Mouse (Mus musculus) midbrain, embryonic 13.5 days (tissue): ENCODE data around the gene Irf7. TPM values are rescaled to one million over a fixed set of nuclear protein-coding genes. Genes with fewer than 3 reads are reported as not detected.

Source experiments
- ATAC-seq: fragments of 200-750 bp; cut with Nextera tagmentation; 2 replicates; pipeline ENCODE4 v1.8.0; 2017; ENCODE audit warnings: mild to moderate bottlenecking, moderate TSS enrichment, moderate library complexity
- H3K27ac ChIP-seq: fragments of 300-500 bp; sonication (generic); 2 replicates; pipeline ENCODE4 v1.5.1; 2015; ENCODE audit warnings: inconsistent platforms, mild to moderate bottlenecking, moderate library complexity
- H3K27me3 ChIP-seq: fragments of 300-500 bp; sonication (generic); 2 replicates; pipeline ENCODE4 v1.6.1; 2015; ENCODE audit warnings: mild to moderate bottlenecking, inconsistent platforms
- H3K36me3 ChIP-seq: fragments of 300-500 bp; sonication (generic); 2 replicates; pipeline ENCODE4 v1.6.1; 2015; ENCODE audit warnings: mild to moderate bottlenecking, inconsistent platforms
- H3K4me1 ChIP-seq: fragments of 300-500 bp; sonication (generic); replicated peaks from 2 replicates; pipeline ENCODE4 v1.6.1; 2015; ENCODE audit warnings: inconsistent platforms
- H3K4me2 ChIP-seq: fragments of 300-500 bp; sonication (generic); replicated peaks from 2 replicates; pipeline ENCODE4 v1.6.1; 2015; ENCODE audit warnings: moderate library complexity, mild to moderate bottlenecking, inconsistent platforms
- H3K4me3 ChIP-seq: fragments of 300-500 bp; sonication (generic); replicated peaks from 2 replicates; pipeline ENCODE4 v1.5.1; 2015; ENCODE audit warnings: mild to moderate bottlenecking, inconsistent platforms
- H3K9ac ChIP-seq: fragments of 300-500 bp; sonication (generic); replicated peaks from 2 replicates; pipeline ENCODE4 v1.6.1; 2015; ENCODE audit warnings: mild to moderate bottlenecking, inconsistent platforms
- H3K9me3 ChIP-seq: fragments of 300-500 bp; sonication (generic); 2 replicates; pipeline ENCODE4 v1.6.1; 2016; ENCODE audit warnings: mild to moderate bottlenecking, inconsistent platforms
- WGBS: fragments of 180-500 bp; shearing (Covaris S2); methylation state at CpG from one replicate; pipeline ENCODE4 v1.1.7; 2015; 5-methylcytosine and 5-hydroxymethylcytosine counted together
- polyA plus RNA-seq: library from polyadenylated mRNA; unstranded; fragments of >200 nt; fragmentation: Nextera tagmentation; extraction: Ambion mirVana; gene quantifications from 2 replicates; pipeline ENCODE4 v1.2.1, GENCODE M21; 2015

Gene Irf7
- polyA plus RNA-seq, 1 experiment from 2014 or later = 1.4 TPM

DNA sequence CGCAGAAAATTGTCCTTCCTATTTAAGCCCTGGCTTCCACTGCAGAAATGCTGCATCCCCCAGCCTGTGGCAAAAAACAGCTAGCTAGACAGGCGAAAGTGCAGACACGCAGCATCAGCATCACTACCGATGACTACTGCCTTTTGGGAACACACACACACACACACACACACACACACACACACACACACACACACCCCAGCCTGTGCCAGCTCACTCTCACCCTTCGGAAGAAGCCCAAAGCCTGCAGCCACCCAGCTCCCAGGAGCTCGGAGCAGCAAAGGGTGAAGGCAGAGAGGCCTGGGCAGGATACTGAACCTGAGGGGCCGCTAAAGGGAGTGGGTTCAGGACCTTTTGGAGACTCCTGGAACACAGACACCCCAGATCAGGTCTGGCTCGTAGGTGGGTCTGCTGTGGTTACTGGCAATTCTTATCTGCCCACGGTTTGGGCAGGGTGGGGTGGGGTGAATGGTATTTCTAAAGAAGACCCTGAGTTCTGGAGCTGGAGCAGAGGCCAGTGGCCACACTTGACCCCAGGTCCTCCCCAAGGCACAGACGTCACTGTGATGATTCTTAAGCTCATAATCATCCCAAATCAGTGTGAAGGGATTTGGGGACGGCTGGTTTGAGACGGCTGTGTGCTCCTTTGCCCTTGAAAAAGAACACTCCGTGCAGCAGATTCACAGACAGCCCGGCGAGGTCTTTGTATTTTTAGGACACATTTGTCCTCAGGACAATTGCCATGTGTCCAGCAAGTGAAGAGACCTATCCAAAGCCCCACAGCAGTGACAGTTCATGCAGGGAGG lies 26.5 kb upstream of the Irf7 start:
- H3K4me1 ChIP-seq = peaks cover 34% of the 10 kb centered on the region
- no peaks in the 10 kb centered on the region for H3K9me3 ChIP-seq
- peak overlapping the region; percentile 73; the same call in 1 of the 2 replicates for H3K9ac ChIP-seq
- peaks cover 68% of the 10 kb centered on the region for H3K27me3 ChIP-seq
- H3K36me3 ChIP-seq = peaks cover 14% of the 10 kb centered on the region
- 24% methylated on average over 15 of the region's 15 CpGs for WGBS
- ATAC-seq = 0 out of 2 replicates have a peak, but pooled peaks have one; percentile 32
- H3K27ac ChIP-seq = no peak overlapping the region
- peak overlapping the region; percentile 51 for H3K4me3 ChIP-seq
- peak overlapping the region; percentile 90 for H3K4me2 ChIP-seq

DNA sequence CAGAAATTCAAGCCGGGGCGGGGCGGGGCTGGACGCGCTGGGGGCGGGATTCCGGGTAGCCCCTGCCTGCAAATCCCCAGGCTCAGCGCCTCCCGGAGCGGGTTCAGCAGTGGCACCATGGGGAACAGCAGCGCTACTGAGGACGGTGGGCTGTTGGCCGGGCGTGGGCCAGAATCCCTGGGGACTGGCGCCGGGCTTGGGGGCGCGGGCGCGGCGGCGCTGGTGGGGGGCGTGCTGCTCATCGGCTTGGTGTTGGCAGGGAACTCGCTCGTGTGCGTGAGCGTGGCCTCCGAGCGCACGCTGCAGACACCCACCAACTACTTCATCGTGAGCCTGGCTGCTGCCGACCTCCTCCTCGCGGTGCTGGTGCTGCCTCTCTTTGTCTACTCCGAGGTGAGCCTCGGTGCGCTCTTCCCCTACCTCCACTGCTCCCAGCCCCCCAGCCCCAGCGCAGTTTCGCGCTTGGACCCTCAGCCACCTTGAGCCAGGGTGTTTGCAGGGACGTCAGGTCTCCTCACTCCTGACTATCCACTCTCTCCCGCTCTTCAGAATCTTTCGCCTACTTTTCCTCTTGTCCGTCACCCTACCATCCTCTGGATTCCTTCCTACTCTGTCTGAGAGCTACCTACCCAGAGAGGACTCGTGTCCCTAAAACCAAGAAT lies 25.8 kb upstream of the Irf7 start, which contains the start of gene Drd4:
Gene Drd4, plus strand, starts transcription at position 86 of the 662 bp plus-strand sequence.
- Histone ChIP-seq H3K9ac (peak within 1 kb of the TSS; percentile 73), H3K4me1 (peaks cover 34% of the 10 kb centered on the region), H3K27ac (no peak within 1 kb of the TSS), H3K27me3 (peaks cover 68% of the 10 kb centered on the region), H3K9me3 (no peaks in the 10 kb centered on the region), H3K4me3 (peak within 1 kb of the TSS; percentile 51), H3K36me3 (peaks cover 6% of the 10 kb centered on the region), H3K4me2 (peak within 1 kb of the TSS; percentile 90)
- WGBS = 1% methylated on average over 46 of the region's 46 CpGs
- ATAC-seq = peak; percentile 66

DNA sequence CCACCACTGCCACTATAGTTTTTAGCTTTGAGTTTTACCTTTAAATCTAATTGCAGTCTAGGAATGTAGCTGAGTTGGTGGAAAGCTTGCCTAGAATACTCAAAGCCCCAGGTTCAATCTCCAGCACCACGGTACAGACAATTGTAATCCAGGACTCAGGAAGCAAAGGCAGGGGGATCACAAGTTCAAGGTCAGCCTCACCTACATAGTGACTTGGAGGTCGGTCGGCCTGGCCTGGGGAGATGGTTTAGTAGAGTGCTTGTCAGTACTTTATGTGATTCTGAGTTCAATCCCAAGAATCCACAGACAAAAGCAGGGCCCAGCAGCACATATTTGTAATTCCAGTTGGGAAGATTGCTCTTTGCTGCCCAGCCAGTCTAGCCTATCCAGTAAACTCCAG lies 21.8 kb upstream of the Irf7 start:
- H3K9ac ChIP-seq = no peak overlapping the region
- H3K4me1 ChIP-seq = peaks cover 17% of the 10 kb centered on the region
- H3K9me3 ChIP-seq = no peaks in the 10 kb centered on the region
- WGBS = 82% methylated on average over 3 of the region's 3 CpGs
- no peaks in the 10 kb centered on the region for H3K36me3 ChIP-seq
- no peak overlapping the region for H3K4me2 ChIP-seq
- H3K27ac ChIP-seq = no peak overlapping the region
- no peak overlapping the region for H3K4me3 ChIP-seq
- H3K27me3 ChIP-seq = peaks cover 44% of the 10 kb centered on the region
- no peak for ATAC-seq

DNA sequence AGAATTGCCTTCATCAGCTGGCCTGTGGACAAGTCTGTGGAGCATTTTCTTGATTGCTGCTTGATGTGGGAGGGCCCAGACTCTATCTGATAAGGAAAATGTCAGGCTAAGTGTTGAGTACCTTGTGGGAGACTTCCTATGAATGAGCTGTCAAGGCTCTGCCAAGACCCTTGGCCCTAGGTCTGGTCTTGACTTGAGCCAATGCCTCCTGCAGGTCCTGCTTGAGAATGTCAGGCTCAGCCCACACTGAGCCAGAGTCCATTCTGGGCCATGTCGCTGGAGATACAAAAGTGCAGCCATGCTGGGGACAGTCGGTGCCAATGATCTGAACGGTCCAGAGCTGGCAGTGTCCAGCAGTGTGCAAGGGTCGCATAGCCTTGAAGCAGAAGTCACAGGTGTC lies 16.5 kb upstream of the Irf7 start:
- Histone ChIP-seq H3K4me2 (no peak overlapping the region), H3K27ac (no peak overlapping the region), H3K4me1 (peaks cover 12% of the 10 kb centered on the region), H3K36me3 (no peaks in the 10 kb centered on the region), H3K27me3 (peaks cover 21% of the 10 kb centered on the region; the same call in 1 of the 2 replicates), H3K9ac (no peak overlapping the region), H3K4me3 (no peak overlapping the region), H3K9me3 (no peaks in the 10 kb centered on the region)
- no peak for ATAC-seq
- 86% methylated on average over 4 of the region's 4 CpGs for WGBS

DNA sequence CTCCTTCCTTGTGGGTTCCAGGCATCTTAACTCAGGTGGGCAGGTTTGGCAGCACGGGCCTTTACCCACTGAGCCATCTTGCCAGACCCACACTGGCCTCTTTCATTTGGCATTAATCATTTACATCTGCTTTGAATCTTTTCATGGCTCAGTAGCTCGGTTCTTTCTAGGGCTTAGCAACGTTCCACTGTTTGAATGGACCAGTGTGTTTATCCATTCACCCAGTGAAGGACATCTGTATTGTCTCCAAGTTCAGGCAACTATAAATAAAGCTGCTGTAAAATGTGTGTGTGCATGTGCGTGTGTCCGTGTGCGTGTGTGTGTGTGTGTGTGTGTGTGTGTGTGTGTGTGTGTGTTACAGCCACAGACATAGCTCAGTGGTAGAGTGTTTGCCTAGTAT lies 15.2 kb upstream of the Irf7 start:
- H3K9ac ChIP-seq = no peak overlapping the region
- no peak overlapping the region for H3K27ac ChIP-seq
- WGBS = 49% methylated on average over 6 of the region's 6 CpGs
- H3K36me3 ChIP-seq = no peaks in the 10 kb centered on the region
- ATAC-seq = no peak
- no peaks in the 10 kb centered on the region for H3K9me3 ChIP-seq
- H3K27me3 ChIP-seq = peaks cover 26% of the 10 kb centered on the region; the same call in 1 of the 2 replicates
- H3K4me3 ChIP-seq = no peak overlapping the region
- H3K4me1 ChIP-seq = peaks cover 12% of the 10 kb centered on the region
- H3K4me2 ChIP-seq = no peak overlapping the region

DNA sequence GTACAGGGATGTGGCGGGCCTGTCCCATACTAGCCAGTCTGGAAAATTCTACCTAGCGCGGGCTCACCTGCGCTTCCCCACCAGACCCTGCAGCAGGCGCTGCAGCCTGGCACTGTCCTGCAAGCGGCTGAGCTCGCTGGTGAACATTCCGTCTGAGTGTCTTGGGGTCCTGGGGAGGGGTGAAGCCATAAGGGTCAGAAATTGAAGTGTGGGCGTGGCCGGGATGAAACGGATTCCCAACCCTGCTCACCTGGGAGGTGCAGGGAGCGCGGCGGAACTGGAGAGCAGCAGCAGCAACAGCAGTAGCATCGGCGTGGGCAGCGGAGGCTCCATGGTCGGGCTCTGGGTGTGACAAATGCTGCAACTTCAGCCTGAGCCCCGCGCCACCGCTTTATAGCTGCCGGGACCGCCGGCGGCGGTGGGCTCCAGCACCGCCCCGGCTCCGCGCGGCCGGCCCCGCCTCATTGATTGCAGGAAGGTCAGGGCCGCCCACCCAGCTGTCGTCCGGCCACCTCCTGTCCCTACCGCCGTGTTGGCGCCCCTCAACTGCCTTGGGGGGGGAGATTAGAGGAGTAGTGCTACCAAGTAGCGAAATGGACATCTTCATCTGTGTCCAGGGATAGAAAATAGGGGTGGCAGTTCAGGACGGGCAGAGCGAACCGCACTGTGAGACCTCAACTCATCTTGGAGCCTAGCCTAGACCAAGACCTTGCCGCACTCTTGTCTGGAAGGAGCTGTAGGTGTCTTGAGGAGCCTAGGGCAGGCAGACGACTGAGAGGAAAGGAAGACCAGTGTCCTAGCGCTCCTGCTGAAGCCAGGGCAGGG lies 12.7 kb upstream of the Irf7 start, which contains the start of gene Sct:
Gene Sct, minus strand, starts transcription at position 368 of the 825 bp plus-strand sequence.
- WGBS = 2% methylated on average over 46 of the region's 46 CpGs
- Histone ChIP-seq H3K9ac (peak within 1 kb of the TSS; percentile 54), H3K4me3 (peak within 1 kb of the TSS; percentile 40), H3K36me3 (no peaks in the 10 kb centered on the region), H3K27me3 (peaks cover 23% of the 10 kb centered on the region; the same call in 1 of the 2 replicates), H3K9me3 (no peaks in the 10 kb centered on the region), H3K4me1 (peaks cover 12% of the 10 kb centered on the region), H3K27ac (no peak within 1 kb of the TSS), H3K4me2 (peak within 1 kb of the TSS; percentile 88)
- ATAC-seq = peak; percentile 82

DNA sequence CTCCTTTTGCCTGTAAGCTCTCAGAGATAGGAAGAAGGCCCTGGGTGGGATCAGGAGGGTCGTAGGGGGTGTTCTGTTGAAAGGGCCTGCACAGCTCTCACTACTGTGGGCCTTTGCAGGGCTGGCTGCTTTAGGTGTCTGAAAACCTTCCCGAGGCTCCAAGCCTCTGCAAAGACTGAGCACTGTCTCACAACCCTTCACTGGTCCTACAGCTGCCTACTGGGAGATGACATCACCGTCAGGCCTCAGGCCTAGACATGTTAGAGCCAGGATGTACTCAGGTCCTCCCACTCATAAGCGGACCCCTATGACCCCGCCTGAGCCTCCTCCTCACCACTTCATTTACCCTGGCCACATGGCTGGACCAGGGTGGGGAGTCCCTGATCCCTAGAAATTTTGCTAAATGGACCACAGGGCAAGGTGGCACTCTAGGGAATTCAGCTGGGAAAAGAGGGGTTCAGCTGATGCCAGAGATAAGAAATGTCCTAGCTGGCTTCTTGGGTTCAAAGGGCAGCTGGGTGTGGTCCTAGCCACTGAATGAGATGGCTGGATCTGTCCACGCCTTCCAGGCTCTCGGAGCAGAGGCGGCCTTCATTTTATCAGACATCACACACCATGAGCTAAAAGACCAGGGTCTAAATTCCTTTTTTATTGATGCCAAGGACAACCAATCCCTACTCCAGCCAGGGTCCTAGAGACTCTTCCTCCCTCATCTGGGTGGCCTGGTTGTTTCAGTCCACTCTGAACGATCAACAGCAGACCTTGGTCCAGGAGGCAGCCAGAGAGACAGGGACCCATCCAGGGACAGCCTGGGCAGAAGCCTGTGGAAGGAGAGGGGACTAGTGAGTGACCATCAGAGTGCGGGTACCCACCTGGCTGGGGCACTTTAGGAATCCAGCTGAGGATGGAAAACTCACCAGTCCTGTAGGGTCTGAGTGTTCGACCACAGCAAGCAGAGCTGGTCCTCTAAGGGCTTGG lies 11.7 kb upstream of the Irf7 start:
- Histone ChIP-seq H3K9me3 (no peaks in the 10 kb centered on the region), H3K4me2 (peak overlapping the region; percentile 88; the same call in 1 of the 2 replicates), H3K27me3 (peaks cover 19% of the 10 kb centered on the region; the same call in 1 of the 2 replicates), H3K27ac (no peak overlapping the region), H3K36me3 (no peaks in the 10 kb centered on the region), H3K9ac (no peak overlapping the region), H3K4me3 (no peak overlapping the region; the same call in 1 of the 2 replicates), H3K4me1 (peaks cover 12% of the 10 kb centered on the region)
- 83% methylated on average over 11 of the region's 11 CpGs for WGBS
- no peak for ATAC-seq

DNA sequence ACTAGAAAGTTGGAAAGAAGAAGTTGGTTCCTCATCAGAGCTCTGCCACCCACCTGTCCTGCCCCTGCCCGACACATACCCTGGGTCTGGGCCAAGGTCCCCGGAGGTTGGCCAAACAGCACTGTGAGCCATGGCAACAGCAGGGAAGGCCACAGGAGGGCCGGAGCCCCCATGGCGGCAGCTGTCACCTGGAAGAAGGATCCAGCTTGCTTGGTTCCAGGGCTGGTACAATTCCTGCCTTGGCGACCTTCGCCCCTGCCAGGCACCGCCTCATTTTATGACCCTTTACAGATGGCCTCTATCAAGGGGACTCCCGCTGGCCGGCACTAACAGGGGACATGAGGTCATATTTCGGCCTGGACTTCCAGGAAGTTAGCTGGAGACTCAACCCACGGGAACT lies 10.3 kb upstream of the Irf7 start, which contains the start of gene Cdhr5:
Gene Cdhr5, minus strand, starts transcription at position 241 of the 400 bp plus-strand sequence.
- Histone ChIP-seq H3K9me3 (no peaks in the 10 kb centered on the region), H3K27ac (no peak within 1 kb of the TSS), H3K4me2 (no peak within 1 kb of the TSS), H3K4me1 (peaks cover 12% of the 10 kb centered on the region), H3K27me3 (peaks cover 19% of the 10 kb centered on the region; the same call in 1 of the 2 replicates), H3K36me3 (no peaks in the 10 kb centered on the region), H3K4me3 (no peak within 1 kb of the TSS), H3K9ac (no peak within 1 kb of the TSS)
- ATAC-seq = no peak
- WGBS = 85% methylated on average over 11 of the region's 11 CpGs

DNA sequence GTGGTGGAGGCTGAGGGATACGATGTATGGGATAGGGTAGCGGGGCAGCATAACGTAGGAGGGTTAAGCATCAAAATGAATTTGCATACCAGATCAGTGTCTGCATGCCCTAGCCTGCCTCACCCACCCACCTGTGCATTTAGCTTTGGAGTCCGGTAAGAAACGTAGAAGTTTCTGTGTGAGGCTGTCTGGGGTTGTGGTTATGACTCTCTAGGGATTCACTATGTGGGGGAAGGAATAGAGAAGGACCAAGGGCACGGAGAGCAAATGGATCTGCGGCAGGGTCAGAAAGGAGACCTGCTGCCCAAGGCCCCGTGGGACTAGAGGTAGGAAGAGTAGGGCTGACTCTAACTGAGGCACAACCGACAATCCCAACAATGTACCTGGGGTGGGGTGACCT lies 9.1 kb upstream of the Irf7 start:
- WGBS = 88% methylated on average over 9 of the region's 9 CpGs
- peaks cover 16% of the 10 kb centered on the region; the same call in 1 of the 2 replicates for H3K27me3 ChIP-seq
- H3K4me2 ChIP-seq = no peak overlapping the region
- no peak overlapping the region for H3K27ac ChIP-seq
- H3K36me3 ChIP-seq = no peaks in the 10 kb centered on the region
- no peak overlapping the region for H3K4me3 ChIP-seq
- H3K4me1 ChIP-seq = peaks cover 12% of the 10 kb centered on the region
- ATAC-seq = no peak
- no peak overlapping the region for H3K9ac ChIP-seq
- H3K9me3 ChIP-seq = no peaks in the 10 kb centered on the region

DNA sequence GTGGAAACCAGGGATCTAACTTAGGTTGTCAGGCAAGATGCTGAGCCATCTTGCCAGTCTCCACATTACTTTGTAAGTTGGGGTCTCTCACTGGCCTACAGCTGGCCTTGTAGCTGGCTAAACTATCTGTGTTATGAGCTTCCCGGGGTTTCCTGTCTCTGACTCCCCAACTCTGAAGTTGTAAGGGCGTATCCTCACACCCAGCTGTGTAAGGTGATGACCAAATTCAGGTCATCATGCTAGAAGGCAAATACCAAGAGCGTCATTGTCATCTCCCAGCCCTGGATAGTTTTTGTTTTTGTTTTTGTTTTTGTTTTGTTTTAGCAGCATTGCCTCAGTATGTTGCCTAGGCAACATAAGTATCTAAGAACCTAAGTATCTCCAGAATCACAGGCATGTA lies 4.3 kb upstream of the Irf7 start:
- peaks cover 8% of the 10 kb centered on the region for H3K4me1 ChIP-seq
- no peak overlapping the region for H3K4me3 ChIP-seq
- no peaks in the 10 kb centered on the region for H3K9me3 ChIP-seq
- no peaks in the 10 kb centered on the region for H3K27me3 ChIP-seq
- H3K36me3 ChIP-seq = no peaks in the 10 kb centered on the region
- no peak overlapping the region for H3K9ac ChIP-seq
- no peak for ATAC-seq
- no peak overlapping the region for H3K27ac ChIP-seq
- whole genome bisulfite sequencing = 86% methylated on average over 3 of the region's 3 CpGs
- H3K4me2 ChIP-seq = no peak overlapping the region

DNA sequence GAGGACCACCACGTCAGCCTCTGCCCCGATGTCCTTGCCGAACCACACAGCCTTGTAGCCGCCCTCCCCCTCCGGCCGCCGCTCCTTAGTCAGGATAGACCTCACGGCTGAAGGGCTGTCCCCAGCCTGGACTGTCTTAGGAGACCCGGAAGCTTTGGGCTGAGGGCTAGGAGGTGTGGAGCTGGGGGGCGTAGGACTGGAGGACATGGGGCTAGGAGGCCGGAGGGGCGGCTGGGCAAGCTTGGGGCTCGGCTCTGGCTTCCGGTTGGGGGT lies 2.9 kb upstream of the Irf7 start:
- H3K27ac ChIP-seq = no peak overlapping the region
- H3K4me2 ChIP-seq = no peak overlapping the region
- H3K9me3 ChIP-seq = no peaks in the 10 kb centered on the region
- H3K4me3 ChIP-seq = no peak overlapping the region
- no peak for ATAC-seq
- H3K9ac ChIP-seq = no peak overlapping the region
- no peaks in the 10 kb centered on the region for H3K27me3 ChIP-seq
- 82% methylated on average over 14 of the region's 14 CpGs for WGBS
- H3K4me1 ChIP-seq = peaks cover 14% of the 10 kb centered on the region
- peaks cover 5% of the 10 kb centered on the region for H3K36me3 ChIP-seq
